ENCODE assay signal across 8 mouse cellular contexts in the genomic region with DNA sequence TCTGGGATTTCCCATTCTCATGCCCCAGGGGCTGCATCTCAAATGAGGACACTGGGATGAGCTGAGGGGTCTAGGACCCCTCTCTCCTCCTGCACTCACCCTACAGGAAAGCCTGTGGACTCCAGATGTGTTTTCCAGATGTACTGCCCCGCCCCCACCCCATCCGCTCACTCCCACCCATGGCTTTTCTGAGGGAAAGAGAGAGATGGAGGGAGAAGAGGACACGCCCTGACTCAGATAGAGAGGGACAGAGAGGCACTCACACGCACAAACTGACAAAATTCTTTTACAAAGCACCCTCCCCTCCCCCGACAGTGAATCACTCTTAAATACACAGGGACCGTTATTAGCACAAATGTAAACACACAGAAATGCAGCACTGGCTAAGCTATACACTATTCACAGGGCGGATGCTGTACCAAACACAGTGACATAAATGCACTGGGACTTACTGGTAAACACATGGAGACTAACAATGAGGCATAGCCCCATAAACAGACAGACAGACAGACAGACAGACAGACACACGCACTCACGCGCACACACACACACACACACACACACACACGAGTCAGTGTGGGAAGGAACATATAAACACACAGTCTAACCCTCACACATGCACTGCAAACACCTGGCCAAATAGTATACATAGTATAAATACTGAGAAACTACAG. TPM values are rescaled to one million over a fixed set of nuclear protein-coding genes. Genes with fewer than 3 reads are reported as not detected.
DNase-seq lines count a peak whose midpoint lies in the region; ATAC-seq and TF ChIP-seq lines count a peak whose summit lies in the region.

No protein-coding gene starts in this region.

- peaks cover 22% of the 10 kb centered on the region for H3K4me1 ChIP-seq in heart, embryonic 11.5 days (ENCODE audit: control insufficient read depth, insufficient read depth, low read length)
- peaks cover 9% of the 10 kb centered on the region; the same call in 1 of the 2 replicates for H3K4me1 ChIP-seq in brown adipose tissue, adult 24 weeks (ENCODE audit: control insufficient read depth, insufficient read depth, insufficient read length, low read length)
- H3K4me1 ChIP-seq in hindbrain, postnatal 0 days (ENCODE audit: insufficient read depth, low read length): peaks cover 7% of the 10 kb centered on the region; the same call in 1 of the 2 replicates
- H3K4me1 ChIP-seq in cerebellum, adult 2 months (ENCODE audit: control insufficient read depth, insufficient read depth, low read length): no peaks in the 10 kb centered on the region
- peaks cover 25% of the 10 kb centered on the region for H3K4me1 ChIP-seq in thymus, adult 2 months (replicated peaks; ENCODE audit: control insufficient read depth, insufficient read depth, low read length)

- H3K4me2 ChIP-seq in heart, embryonic 11.5 days: peak overlapping the region; percentile 78
- peak overlapping the region; percentile 68 for H3K4me2 ChIP-seq in hindbrain, postnatal 0 days (ENCODE audit: low read depth, low read length)

- WGBS in heart, embryonic 11.5 days (ENCODE audit: insufficient replicate concordance): 46% methylated on average over 11 of the region's 11 CpGs
- WGBS in hindbrain, postnatal 0 days: 44% methylated on average over 11 of the region's 11 CpGs
- WGBS in cerebellum, adult 2 months: 49% methylated on average over 11 of the region's 11 CpGs
- 21% methylated on average over 11 of the region's 11 CpGs for WGBS in thymus, adult 2 months

- H3K36me3 ChIP-seq in heart, embryonic 11.5 days (ENCODE audit: control insufficient read depth, insufficient read depth, low read length): peaks cover 12% of the 10 kb centered on the region
- no peaks in the 10 kb centered on the region for H3K36me3 ChIP-seq in hindbrain, postnatal 0 days (ENCODE audit: insufficient read depth, low read length)
- no peaks in the 10 kb centered on the region for H3K36me3 ChIP-seq in thymus, adult 2 months (ENCODE audit: control insufficient read depth, insufficient read depth, low read length)

- no peak for TF ChIP-seq POLR2A in cerebellum, adult 2 months (IDR thresholded peaks at IDR 0.05; ENCODE audit: borderline replicate concordance, insufficient read depth, low read length)
- TF ChIP-seq POLR2A in thymus, adult 2 months (IDR thresholded peaks at IDR 0.05; ENCODE audit: control insufficient read depth, extremely low read depth, insufficient read depth, low read length, poor library complexity): no peak

- no peaks in the 10 kb centered on the region for H3K27me3 ChIP-seq in heart, embryonic 11.5 days (ENCODE audit: control insufficient read depth, insufficient read depth, low read length)
- H3K27me3 ChIP-seq in hindbrain, postnatal 0 days (ENCODE audit: insufficient read depth, low read length): no peaks in the 10 kb centered on the region
- H3K27me3 ChIP-seq in cerebellum, adult 2 months (ENCODE audit: control insufficient read depth, insufficient read depth, low read length): no peaks in the 10 kb centered on the region
- no peaks in the 10 kb centered on the region for H3K27me3 ChIP-seq in thymus, adult 2 months (ENCODE audit: control insufficient read depth, insufficient read depth, low read length)

- H3K9ac ChIP-seq in heart, embryonic 11.5 days (ENCODE audit: low read depth, low read length): peak overlapping the region; percentile 72
- peak overlapping the region; percentile 46; the same call in 1 of the 2 replicates for H3K9ac ChIP-seq in hindbrain, postnatal 0 days (replicated peaks; ENCODE audit: low read length)

- ATAC-seq in heart, embryonic 11.5 days (replicated peaks; ENCODE audit: insufficient number of reproducible peaks, low FRiP score, low TSS enrichment): peak; percentile 63; the same call in 1 of the 2 replicates
- peak; percentile 62; the same call in 1 of the 2 replicates for ATAC-seq in hindbrain, postnatal 0 days
- 0 out of 2 replicates have a peak, but pooled peaks have one; percentile 27 for ATAC-seq in megakaryocyte-erythroid progenitor cell, adult 5-6 weeks (replicated peaks; ENCODE audit: low FRiP score, low TSS enrichment, poor library complexity, severe bottlenecking)

- DNase-seq in heart, adult 9 months (ENCODE audit: low spot score in 2 of 2): no peak
- no peak for DNase-seq in hindbrain, postnatal 0 days (ENCODE audit: low spot score)
- DNase-seq in cerebellum, adult 2 months: no peak
- no peak for DNase-seq in thymus, adult 2 months
- no peak for DNase-seq in left cerebral cortex, postnatal 36 days (ENCODE audit: low spot score in 2 of 2)

- H3K4me3 ChIP-seq in heart, embryonic 11.5 days (ENCODE audit: low read depth, low read length): peak overlapping the region; percentile 38
- H3K4me3 ChIP-seq in brown adipose tissue, adult 24 weeks (ENCODE audit: insufficient read depth, low read depth, low read length): peak overlapping the region; percentile 43
- peak overlapping the region; percentile 26 for H3K4me3 ChIP-seq in hindbrain, postnatal 0 days (ENCODE audit: low read length)
- no peak overlapping the region for H3K4me3 ChIP-seq in cerebellum, adult 2 months (replicated peaks; ENCODE audit: insufficient read depth, low read depth, low read length)
- no peak overlapping the region for H3K4me3 ChIP-seq in thymus, adult 2 months (ENCODE audit: control insufficient read depth, insufficient read depth, low read length)

- intact Hi-C loops in left cerebral cortex, postnatal 36 days (cut with DNase I): no loop called here

- H3K27ac ChIP-seq in heart, embryonic 11.5 days (ENCODE audit: low read depth, low read length): peak overlapping the region; percentile 54
- peak overlapping the region; percentile 47 for H3K27ac ChIP-seq in brown adipose tissue, adult 24 weeks (replicated peaks; ENCODE audit: low read depth, low read length)
- peak overlapping the region; percentile 60; the same call in 1 of the 2 replicates for H3K27ac ChIP-seq in hindbrain, postnatal 0 days
- no peak overlapping the region for H3K27ac ChIP-seq in cerebellum, adult 2 months (ENCODE audit: insufficient read depth, low read length)
- no peak overlapping the region for H3K27ac ChIP-seq in thymus, adult 2 months (ENCODE audit: control insufficient read depth, insufficient read depth, low read length)

- no peaks in the 10 kb centered on the region for H3K9me3 ChIP-seq in heart, embryonic 11.5 days (replicated peaks; ENCODE audit: control insufficient read depth, low read length)
- H3K9me3 ChIP-seq in hindbrain, postnatal 0 days (ENCODE audit: low read length): no peaks in the 10 kb centered on the region

- TF ChIP-seq CTCF in hindbrain, postnatal 0 days (IDR thresholded peaks at IDR 0.05; ENCODE audit: low read depth): no peak
- TF ChIP-seq CTCF in cerebellum, adult 2 months (IDR thresholded peaks at IDR 0.05; ENCODE audit: borderline replicate concordance, insufficient read depth, low read depth, low read length): no peak
- TF ChIP-seq CTCF in thymus, adult 2 months (IDR thresholded peaks at IDR 0.05; ENCODE audit: borderline replicate concordance, control insufficient read depth, extremely low read depth, insufficient read depth, low read length, poor library complexity): no peak

RNA-seq across cellular contexts. Expression of a gene that starts 6.4 kb away (rescaled TPM):
- 53.6 and 54.5 TPM in 2 replicates for polyA plus RNA-seq in heart, embryonic 11.5 days (2014; fragmentation: Nextera tagmentation; extraction: Ambion mirVana)
- polyA plus RNA-seq in brown adipose tissue, adult 24 weeks (2012; ENCODE audit: insufficient read depth, insufficient read length, missing spikeins): 18.6 and 24.1 TPM in 2 replicates
- total RNA-seq in hindbrain, postnatal 0 days (2014; rRNA removed): 41.7 and 44.3 TPM in 2 replicates
- polyA plus RNA-seq in hindbrain, postnatal 0 days (2015; fragmentation: Nextera tagmentation; extraction: Ambion mirVana): 24.5 and 26.8 TPM in 2 replicates
- total RNA-seq in megakaryocyte-erythroid progenitor cell, adult 5-6 weeks (2014; fragmentation: Nextera tagmentation): 0.68 and 1.0 TPM in 2 replicates
- total RNA-seq in megakaryocyte-erythroid progenitor cell, adult 5-6 weeks (2017): 0.70 and 1.4 TPM in 2 replicates
- 23.6 and 27.1 TPM in 2 replicates for polyA plus RNA-seq in cerebellum, adult 2 months (2012; rRNA removed)
- 67.0 and 75.0 TPM in 2 replicates for polyA plus RNA-seq in thymus, adult 2 months (2012; rRNA removed)
- 10 to 100 TPM; 40.2 to 41.7 TPM for total RNA-seq in left cerebral cortex, postnatal 36 days (2021)

RNA-seq across cellular contexts. Expression of a gene that starts 27.5 kb away (rescaled TPM):
- polyA plus RNA-seq in heart, embryonic 11.5 days (2014; fragmentation: Nextera tagmentation; extraction: Ambion mirVana): 47.7 and 53.3 TPM in 2 replicates
- polyA plus RNA-seq in brown adipose tissue, adult 24 weeks (2012; ENCODE audit: insufficient read depth, insufficient read length, missing spikeins): 42.6 and 44.5 TPM in 2 replicates
- total RNA-seq in hindbrain, postnatal 0 days (2014; rRNA removed): 116 and 128 TPM in 2 replicates
- 43.4 and 44.6 TPM in 2 replicates for polyA plus RNA-seq in hindbrain, postnatal 0 days (2015; fragmentation: Nextera tagmentation; extraction: Ambion mirVana)
- 171 and 188 TPM in 2 replicates for total RNA-seq in megakaryocyte-erythroid progenitor cell, adult 5-6 weeks (2014; fragmentation: Nextera tagmentation)
- total RNA-seq in megakaryocyte-erythroid progenitor cell, adult 5-6 weeks (2017): 139 and 159 TPM in 2 replicates
- 48.7 and 49.0 TPM in 2 replicates for polyA plus RNA-seq in cerebellum, adult 2 months (2012; rRNA removed)
- 102 and 134 TPM in 2 replicates for polyA plus RNA-seq in thymus, adult 2 months (2012; rRNA removed)
- 100 to 1,000 TPM; 103 to 107 TPM for total RNA-seq in left cerebral cortex, postnatal 36 days (2021)

RNA-seq across cellular contexts. Expression of a gene that starts 34.6 kb away (rescaled TPM):
- 4.0 and 5.5 TPM in 2 replicates for polyA plus RNA-seq in heart, embryonic 11.5 days (2014; fragmentation: Nextera tagmentation; extraction: Ambion mirVana)
- not detected in 2 replicates for polyA plus RNA-seq in brown adipose tissue, adult 24 weeks (2012; ENCODE audit: insufficient read depth, insufficient read length, missing spikeins)
- total RNA-seq in hindbrain, postnatal 0 days (2014; rRNA removed): 3.8 and 4.4 TPM in 2 replicates
- polyA plus RNA-seq in hindbrain, postnatal 0 days (2015; fragmentation: Nextera tagmentation; extraction: Ambion mirVana): 3.5 and 4.3 TPM in 2 replicates
- not detected in 2 replicates for total RNA-seq in megakaryocyte-erythroid progenitor cell, adult 5-6 weeks (2014; fragmentation: Nextera tagmentation)
- not detected in 2 replicates for total RNA-seq in megakaryocyte-erythroid progenitor cell, adult 5-6 weeks (2017)
- polyA plus RNA-seq in cerebellum, adult 2 months (2012; rRNA removed): 7.6 and 10.1 TPM in 2 replicates
- 2.7 and 5.2 TPM in 2 replicates for polyA plus RNA-seq in thymus, adult 2 months (2012; rRNA removed)
- total RNA-seq in left cerebral cortex, postnatal 36 days (2021): 1 to 10 TPM; 2.9 to 3.8 TPM

Comparison
In these comparisons a context has a peak if more than half of its experiments do, and no peak if none do; other contexts are left out.
1. H3K27ac ChIP-seq: peak in heart, embryonic 11.5 days (single experiment), brown adipose tissue, adult 24 weeks (single experiment) and hindbrain, postnatal 0 days (single experiment); none in cerebellum, adult 2 months (single experiment) and thymus, adult 2 months (single experiment).
2. H3K4me3 ChIP-seq: peak in heart, embryonic 11.5 days (single experiment), brown adipose tissue, adult 24 weeks (single experiment) and hindbrain, postnatal 0 days (single experiment); none in cerebellum, adult 2 months (single experiment) and thymus, adult 2 months (single experiment).
3. Peak in every context shown above with its lines, with median percentiles within 50 percentile points of each other: ATAC-seq.